Mouse (Mus musculus): ENCODE measurements around the gene Limch1. TPM values are rescaled to one million over a fixed set of nuclear protein-coding genes. Genes with fewer than 3 reads are reported as not detected.

Gene Limch1
- polyA plus RNA-seq, 1 experiment from 2014 or later, result 28.3 TPM

GRCm38 (mm10) chr5:66884505-66884904 lies 138.9 kb downstream of the Limch1 start:
- Histone ChIP-seq H3K4me3 (no peak overlapping the region), H3K27me3 (ENCODE audit: poor library complexity, severe bottlenecking) (no peaks in the 10 kb centered on the region), H3K4me1 (peaks cover 23% of the 10 kb centered on the region), H3K9me3 (peaks cover 5% of the 10 kb centered on the region; the same call in 1 of the 2 replicates), H3K27ac (no peak overlapping the region), H3K36me3 (replicated peaks) (no peaks in the 10 kb centered on the region)
- DNase-seq (ENCODE audit: extremely low spot score, low spot score), result no peak
- WGBS, result 91% methylated on average over 4 of the region's 4 CpGs

- H3K9me3 ChIP-seq, result peaks cover 5% of the 10 kb centered on the region; the same call in 1 of the 2 replicates
- H3K27me3 ChIP-seq (ENCODE audit: poor library complexity, severe bottlenecking), result no peaks in the 10 kb centered on the region
- no peak overlapping the region for H3K27ac ChIP-seq
- DNase-seq (ENCODE audit: extremely low spot score, low spot score), result no peak
- H3K4me1 ChIP-seq, result peaks cover 20% of the 10 kb centered on the region
- WGBS, result 88% methylated on average over 5 of the region's 5 CpGs
- H3K36me3 ChIP-seq (replicated peaks), result no peaks in the 10 kb centered on the region
- H3K4me3 ChIP-seq, result no peak overlapping the region
These were observed 140.9 kb downstream of the Limch1 start for GRCm38 (mm10) chr5:66886410-66887120.

GRCm38 (mm10) chr5:66888061-66888460 lies 142.4 kb downstream of the Limch1 start:
- Histone ChIP-seq H3K4me3 (no peak overlapping the region), H3K36me3 (replicated peaks) (no peaks in the 10 kb centered on the region), H3K27ac (no peak overlapping the region), H3K4me1 (peaks cover 7% of the 10 kb centered on the region; the same call in 1 of the 2 replicates), H3K9me3 (peaks cover 5% of the 10 kb centered on the region; the same call in 1 of the 2 replicates), H3K27me3 (ENCODE audit: poor library complexity, severe bottlenecking) (no peaks in the 10 kb centered on the region)
- WGBS, result 94% methylated on average over 5 of the region's 5 CpGs
- DNase-seq (ENCODE audit: extremely low spot score, low spot score), result no peak

- Histone ChIP-seq H3K27ac (no peak overlapping the region), H3K9me3 (peaks cover 5% of the 10 kb centered on the region; the same call in 1 of the 2 replicates), H3K4me3 (no peak overlapping the region), H3K36me3 (replicated peaks) (no peaks in the 10 kb centered on the region), H3K4me1 (0 out of 2 replicates have a peak, but pooled peaks cover 4% of the 10 kb centered on the region), H3K27me3 (ENCODE audit: poor library complexity, severe bottlenecking) (no peaks in the 10 kb centered on the region)
- 86% methylated on average over 11 of the region's 11 CpGs for WGBS
- DNase-seq (ENCODE audit: extremely low spot score, low spot score), result no peak
These were observed 143.7 kb downstream of the Limch1 start for GRCm38 (mm10) chr5:66889337-66889736.

GRCm38 (mm10) chr5:66895440-66896120 lies 150.0 kb downstream of the Limch1 start:
- Histone ChIP-seq H3K4me3 (no peak overlapping the region), H3K4me1 (no peaks in the 10 kb centered on the region), H3K36me3 (replicated peaks) (no peaks in the 10 kb centered on the region), H3K27me3 (ENCODE audit: poor library complexity, severe bottlenecking) (no peaks in the 10 kb centered on the region), H3K27ac (no peak overlapping the region), H3K9me3 (no peaks in the 10 kb centered on the region)
- 86% methylated on average over 9 of the region's 9 CpGs for WGBS
- no peak for DNase-seq (ENCODE audit: extremely low spot score, low spot score)

GRCm38 (mm10) chr5:66897584-66897983 lies 152.0 kb downstream of the Limch1 start:
- no peak overlapping the region for H3K27ac ChIP-seq
- H3K27me3 ChIP-seq (ENCODE audit: poor library complexity, severe bottlenecking), result no peaks in the 10 kb centered on the region
- WGBS, result 92% methylated on average over 5 of the region's 5 CpGs
- H3K9me3 ChIP-seq, result no peaks in the 10 kb centered on the region
- DNase-seq (ENCODE audit: extremely low spot score, low spot score), result no peak
- H3K4me3 ChIP-seq, result no peak overlapping the region
- no peaks in the 10 kb centered on the region for H3K36me3 ChIP-seq (replicated peaks)
- no peaks in the 10 kb centered on the region for H3K4me1 ChIP-seq

GRCm38 (mm10) chr5:66898252-66898651 lies 152.6 kb downstream of the Limch1 start:
- Histone ChIP-seq H3K4me1 (no peaks in the 10 kb centered on the region), H3K9me3 (no peaks in the 10 kb centered on the region), H3K27me3 (ENCODE audit: poor library complexity, severe bottlenecking) (no peaks in the 10 kb centered on the region), H3K27ac (no peak overlapping the region), H3K36me3 (replicated peaks) (no peaks in the 10 kb centered on the region), H3K4me3 (no peak overlapping the region)
- 83% methylated on average over 1 of the region's 1 CpGs for WGBS
- DNase-seq (ENCODE audit: extremely low spot score, low spot score), result no peak

- Histone ChIP-seq H3K4me1 (no peaks in the 10 kb centered on the region), H3K36me3 (replicated peaks) (no peaks in the 10 kb centered on the region), H3K27me3 (ENCODE audit: poor library complexity, severe bottlenecking) (no peaks in the 10 kb centered on the region), H3K9me3 (no peaks in the 10 kb centered on the region), H3K4me3 (no peak overlapping the region), H3K27ac (no peak overlapping the region)
- DNase-seq (ENCODE audit: extremely low spot score, low spot score), result no peak
- 92% methylated on average over 9 of the region's 9 CpGs for WGBS
These were observed 153.3 kb downstream of the Limch1 start for GRCm38 (mm10) chr5:66898811-66899430.

GRCm38 (mm10) chr5:66901116-66901515 lies 155.5 kb downstream of the Limch1 start:
- no peaks in the 10 kb centered on the region for H3K36me3 ChIP-seq (replicated peaks)
- no peak for DNase-seq (ENCODE audit: extremely low spot score, low spot score)
- no peaks in the 10 kb centered on the region for H3K27me3 ChIP-seq (ENCODE audit: poor library complexity, severe bottlenecking)
- WGBS, result 93% methylated on average over 4 of the region's 4 CpGs
- H3K27ac ChIP-seq, result no peak overlapping the region
- no peak overlapping the region for H3K4me3 ChIP-seq
- H3K9me3 ChIP-seq, result no peaks in the 10 kb centered on the region
- no peaks in the 10 kb centered on the region for H3K4me1 ChIP-seq

- DNase-seq (ENCODE audit: extremely low spot score, low spot score), result no peak
- 88% methylated on average over 6 of the region's 6 CpGs for WGBS
- Histone ChIP-seq H3K9me3 (no peaks in the 10 kb centered on the region), H3K4me1 (no peaks in the 10 kb centered on the region), H3K4me3 (no peak overlapping the region), H3K36me3 (replicated peaks) (no peaks in the 10 kb centered on the region), H3K27ac (no peak overlapping the region), H3K27me3 (ENCODE audit: poor library complexity, severe bottlenecking) (no peaks in the 10 kb centered on the region)
These were observed 159.2 kb downstream of the Limch1 start for GRCm38 (mm10) chr5:66904835-66905234.

GRCm38 (mm10) chr5:66908883-66909282 lies 163.3 kb downstream of the Limch1 start:
- DNase-seq (ENCODE audit: extremely low spot score, low spot score), result no peak
- H3K4me1 ChIP-seq, result no peaks in the 10 kb centered on the region
- peaks cover 5% of the 10 kb centered on the region; the same call in 1 of the 2 replicates for H3K9me3 ChIP-seq
- no peak overlapping the region for H3K27ac ChIP-seq
- WGBS, result 90% methylated on average over 9 of the region's 9 CpGs
- H3K36me3 ChIP-seq (replicated peaks), result no peaks in the 10 kb centered on the region
- no peak overlapping the region for H3K4me3 ChIP-seq
- no peaks in the 10 kb centered on the region for H3K27me3 ChIP-seq (ENCODE audit: poor library complexity, severe bottlenecking)

GRCm38 (mm10) chr5:66909962-66910361 lies 164.3 kb downstream of the Limch1 start:
- no peaks in the 10 kb centered on the region for H3K4me1 ChIP-seq
- DNase-seq (ENCODE audit: extremely low spot score, low spot score), result no peak
- no peaks in the 10 kb centered on the region for H3K27me3 ChIP-seq (ENCODE audit: poor library complexity, severe bottlenecking)
- H3K27ac ChIP-seq, result no peak overlapping the region
- H3K36me3 ChIP-seq (replicated peaks), result no peaks in the 10 kb centered on the region
- H3K9me3 ChIP-seq, result peaks cover 5% of the 10 kb centered on the region; the same call in 1 of the 2 replicates
- WGBS, result 68% methylated on average over 2 of the region's 2 CpGs
- no peak overlapping the region for H3K4me3 ChIP-seq

- 94% methylated on average over 9 of the region's 9 CpGs for WGBS
- no peak for DNase-seq (ENCODE audit: extremely low spot score, low spot score)
These were observed 165.0 kb downstream of the Limch1 start for GRCm38 (mm10) chr5:66910610-66911009.

More at GRCm38 (mm10) chr5:66910610-66911009, 165.0 kb downstream of the Limch1 start:
- H3K4me1 ChIP-seq, result peaks cover 2% of the 10 kb centered on the region; the same call in 1 of the 2 replicates
- peaks cover 5% of the 10 kb centered on the region; the same call in 1 of the 2 replicates for H3K9me3 ChIP-seq
- H3K36me3 ChIP-seq (replicated peaks), result no peaks in the 10 kb centered on the region
- H3K27me3 ChIP-seq (ENCODE audit: poor library complexity, severe bottlenecking), result no peaks in the 10 kb centered on the region
- H3K27ac ChIP-seq, result no peak overlapping the region
- no peak overlapping the region for H3K4me3 ChIP-seq
